Mouse (Mus musculus) bone marrow, adult 2 months (tissue): ENCODE results near the gene Scn8a.
"Not testable (repeated sequence)": the region's sequence is repeated elsewhere in the genome, so short reads cannot be mapped to it uniquely, and the experiment has no call there.

Experiments
- CTCF ChIP-seq: fragments of 200-500 bp; IDR thresholded peaks from 2 replicates; pipeline ENCODE4 v1.5.1; 2011; ENCODE audit warnings: low read length, control low read depth; ENCODE audit not compliant: control insufficient read depth, insufficient read depth
- POLR2A ChIP-seq: fragments of 200-500 bp; IDR thresholded peaks from 2 replicates; pipeline ENCODE4 v1.6.1; 2011; ENCODE audit warnings: low read depth, mild to moderate bottlenecking, control low read depth, low read length, borderline replicate concordance; ENCODE audit not compliant: control insufficient read depth

GRCm38 (mm10) chr15:100822370-100822769 lies 47.3 kb upstream of the Scn8a start:
- not testable (repeated sequence) for TF ChIP-seq CTCF, POLR2A
